Mouse (Mus musculus) right cerebral cortex, adult 18-20 months (tissue): ENCODE measurements around the gene 6430531B16Rik.

ENCODE experiments used
- DNase-seq: peaks from one replicate; pipeline ENCODE4 v3.0.0; 2022; ENCODE audit warnings: mixed read lengths

Gene 6430531B16Rik

GRCm38 (mm10) chr7:139970216-139970919 lies 8.2 kb downstream of the 6430531B16Rik start:
- DNase-seq = no peak

- peak; percentile 84 for DNase-seq
These were observed 9.0 kb downstream of the 6430531B16Rik start for GRCm38 (mm10) chr7:139969348-139970130.

GRCm38 (mm10) chr7:139968428-139968827 lies 10.1 kb downstream of the 6430531B16Rik start:
- DNase-seq = no peak

- no peak for DNase-seq
These were observed 11.4 kb downstream of the 6430531B16Rik start for GRCm38 (mm10) chr7:139967175-139967574.

GRCm38 (mm10) chr7:139963814-139964213 lies 14.7 kb downstream of the 6430531B16Rik start:
- no peak for DNase-seq

GRCm38 (mm10) chr7:139961141-139961540 lies 17.4 kb downstream of the 6430531B16Rik start:
- no peak for DNase-seq

- no peak for DNase-seq
These were observed 20.6 kb downstream of the 6430531B16Rik start for GRCm38 (mm10) chr7:139957958-139958357.

- DNase-seq = no peak
These were observed 21.1 kb downstream of the 6430531B16Rik start for GRCm38 (mm10) chr7:139957437-139957836.

- no peak for DNase-seq
These were observed 21.9 kb downstream of the 6430531B16Rik start for GRCm38 (mm10) chr7:139956658-139957057.

- DNase-seq = no peak
These were observed 23.1 kb downstream of the 6430531B16Rik start for GRCm38 (mm10) chr7:139955505-139955904.

- no peak for DNase-seq
These were observed 26.4 kb downstream of the 6430531B16Rik start for GRCm38 (mm10) chr7:139951991-139952633.

GRCm38 (mm10) chr7:139951079-139951478 lies 27.5 kb downstream of the 6430531B16Rik start:
- DNase-seq = no peak

- DNase-seq = no peak
These were observed 28.1 kb downstream of the 6430531B16Rik start for GRCm38 (mm10) chr7:139950283-139950971.

- no peak for DNase-seq
These were observed 28.7 kb downstream of the 6430531B16Rik start for GRCm38 (mm10) chr7:139949893-139950282.

- DNase-seq = no peak
These were observed 32.5 kb downstream of the 6430531B16Rik start for GRCm38 (mm10) chr7:139946032-139946431.

- no peak for DNase-seq
These were observed 33.0 kb downstream of the 6430531B16Rik start for GRCm38 (mm10) chr7:139945516-139945915.

GRCm38 (mm10) chr7:139944291-139945240 lies 34.0 kb downstream of the 6430531B16Rik start:
- no peak for DNase-seq

GRCm38 (mm10) chr7:139943674-139944281 lies 34.8 kb downstream of the 6430531B16Rik start, which contains the start of gene Utf1:
Utf1 (plus strand) TSS chr7:139943789.
- peak; percentile 15 for DNase-seq

GRCm38 (mm10) chr7:139940476-139941209 lies 37.9 kb downstream of the 6430531B16Rik start:
- DNase-seq = no peak

GRCm38 (mm10) chr7:139937810-139938209 lies 40.7 kb downstream of the 6430531B16Rik start:
- DNase-seq = no peak
